Mouse (Mus musculus) embryonic fibroblast, embryonic 13.5 days (primary cell): ENCODE measurements around the gene 2010315B03Rik.

Experiments used
- CTCF ChIP-seq: IDR thresholded peaks from 2 replicates; pipeline ENCODE4 v1.5.1; 2011; ENCODE audit warnings: mild to moderate bottlenecking, control low read depth, low read length, moderate library complexity, borderline replicate concordance; ENCODE audit not compliant: insufficient read depth
- POLR2A ChIP-seq: IDR thresholded peaks from 2 replicates; pipeline ENCODE4 v1.6.1; 2011; ENCODE audit warnings: low read depth, mild to moderate bottlenecking, control low read depth, low read length, moderate library complexity

- TF ChIP-seq CTCF (no peak), POLR2A (no peak)
These were observed 31.7 kb downstream of the 2010315B03Rik start for GRCm38 (mm10) chr9:124280576-124281447.
